Mouse (Mus musculus) embryonic facial prominence, embryonic 12.5 days (tissue): ENCODE measurements around the gene Scnn1a. TPM values are rescaled to one million over a fixed set of nuclear protein-coding genes. Genes with fewer than 3 reads are reported as not detected.

Experiments
- polyA plus RNA-seq: library from polyadenylated mRNA; unstranded; fragments of >200 nt; fragmentation: Nextera tagmentation; extraction: Ambion mirVana; gene quantifications from 2 replicates; pipeline ENCODE4 v1.2.1, GENCODE M21; 2016

The Scnn1a gene
- polyA plus RNA-seq, 1 experiment from 2014 or later: 1.1 TPM

Other genes with a start within 250 kb of the Scnn1a start
- 90.0 and 104 TPM in 2 replicates for gene Chd4, start 224.7 kb upstream of the Scnn1a start, polyA plus RNA-seq
- gene Nop2, start 188.8 kb upstream of the Scnn1a start, polyA plus RNA-seq: 68.0 and 70.1 TPM in 2 replicates
- gene Iffo1, start 175.4 kb upstream of the Scnn1a start, polyA plus RNA-seq: 19.1 and 24.0 TPM in 2 replicates
- gene Gapdh, start 154.2 kb upstream of the Scnn1a start, polyA plus RNA-seq: 1,846 and 1,855 TPM in 2 replicates
- gene Ncapd2, start 129.0 kb upstream of the Scnn1a start, polyA plus RNA-seq: 186 and 191 TPM in 2 replicates
- 191 and 206 TPM in 2 replicates for gene Mrpl51, start 128.9 kb upstream of the Scnn1a start, polyA plus RNA-seq
- gene Vamp1, start 105.1 kb upstream of the Scnn1a start, polyA plus RNA-seq: 4.9 and 5.1 TPM in 2 replicates
- gene Tapbpl, start 88.8 kb upstream of the Scnn1a start, polyA plus RNA-seq: 2.2 and 2.5 TPM in 2 replicates
- gene Cd27, start 83.6 kb upstream of the Scnn1a start, polyA plus RNA-seq: 1.8 and 3.1 TPM in 2 replicates
- 0.20 and 0.29 TPM in 2 replicates for gene Tuba3a, start 34.6 kb upstream of the Scnn1a start, polyA plus RNA-seq
- gene Ltbr, start 6.8 kb upstream of the Scnn1a start, polyA plus RNA-seq: 27.2 and 28.2 TPM in 2 replicates
- 49.4 and 51.9 TPM in 2 replicates for gene Tnfrsf1a, start 28.7 kb downstream of the Scnn1a start, polyA plus RNA-seq
- 0.34 and 0.47 TPM in 2 replicates for gene Plekhg6, start 60.1 kb downstream of the Scnn1a start, polyA plus RNA-seq
- gene Cd9, start 174.1 kb downstream of the Scnn1a start, polyA plus RNA-seq: 70.5 and 72.0 TPM in 2 replicates
- 7.4 and 7.5 TPM in 2 replicates for gene Vwf, start 226.1 kb downstream of the Scnn1a start, polyA plus RNA-seq